Mouse (Mus musculus): ENCODE measurements at regions not wholly inside any gene's neighbourhood (a gene's known extent, or its start where the extent isn't known, plus 50 kb on each side); places are given as distances from the start of the nearest gene placed in this dataset.

GRCm38 (mm10) chr9:116324971-116325370 lies 149.8 kb upstream of the Tgfbr2 start:
- TF ChIP-seq CTCF (IDR thresholded peaks at IDR 0.05; ENCODE audit: borderline replicate concordance, insufficient read depth, low read depth, low read length) (no peak), POLR2A (IDR thresholded peaks at IDR 0.05; ENCODE audit: borderline replicate concordance, insufficient read depth, low read length) (no peak)
